Mouse (Mus musculus) C2C12 (cell line): ENCODE measurements around the gene Rnf8. TPM values are rescaled to one million over a fixed set of nuclear protein-coding genes. Genes with fewer than 3 reads are reported as not detected.

Source experiments
- H3K27me3 ChIP-seq: one replicate; pipeline ENCODE4 v1.6.1; 2011; ENCODE audit not compliant: control insufficient read depth, insufficient read depth, insufficient read length
- H3K36me3 ChIP-seq: one replicate; pipeline ENCODE4 v1.6.1; 2011; ENCODE audit not compliant: control insufficient read depth, insufficient read depth
- H3K4me3 ChIP-seq: one replicate; pipeline ENCODE4 v1.5.1; 2011; ENCODE audit warnings: mild to moderate bottlenecking, control low read depth; ENCODE audit not compliant: poor library complexity, insufficient read depth, severe bottlenecking
- H3K79me2 ChIP-seq: one replicate; pipeline ENCODE4 v1.6.1; 2011; ENCODE audit not compliant: control insufficient read depth, insufficient read depth
- H3K79me3 ChIP-seq: one replicate; pipeline ENCODE4 v1.6.1; 2011; ENCODE audit warnings: low read depth, control low read depth
- H3ac ChIP-seq: one replicate; pipeline ENCODE3; 2011; ENCODE audit warnings: low read depth; ENCODE audit not compliant: control insufficient read depth, insufficient read length
- CEBPB ChIP-seq: IDR thresholded peaks from one replicate; pipeline ENCODE4 v1.6.1; 2011; ENCODE audit warnings: low read depth, mild to moderate bottlenecking, control low read depth, moderate library complexity
- CTCF ChIP-seq: IDR thresholded peaks from one replicate; pipeline ENCODE4 v1.5.1; 2011; ENCODE audit not compliant: control insufficient read depth, insufficient read depth, insufficient read length
- FOSL1 ChIP-seq: IDR thresholded peaks from one replicate; pipeline ENCODE4 v1.8.0; 2011; ENCODE audit warnings: mild to moderate bottlenecking, low read length; ENCODE audit not compliant: poor library complexity, insufficient read depth, severe bottlenecking
- MAX ChIP-seq: IDR thresholded peaks from one replicate; pipeline ENCODE4 v1.6.1; 2011; ENCODE audit warnings: mild to moderate bottlenecking, control low read depth
- MYOD1 ChIP-seq: IDR thresholded peaks from one replicate; pipeline ENCODE4 v1.6.1; 2011; ENCODE audit warnings: low read depth; ENCODE audit not compliant: control insufficient read depth, insufficient read length
- MYOG ChIP-seq: IDR thresholded peaks from one replicate; pipeline ENCODE4 v1.6.1; 2011; ENCODE audit not compliant: control insufficient read depth, insufficient read length; ENCODE audit errors: extremely low read depth
- USF1 ChIP-seq: IDR thresholded peaks from one replicate; pipeline ENCODE4 v1.6.1; 2011; ENCODE audit warnings: low read depth, mild to moderate bottlenecking, control low read depth, moderate library complexity
- microRNA-seq: library from miRNA; unstranded; fragments of <30 nt; microRNA quantifications from one replicate; pipeline ENCODE4, GENCODE M21; 2019; ENCODE audit warnings: borderline microRNAs expressed
- polyA plus RNA-seq: library from polyadenylated mRNA; unstranded; fragments of >200 nt; fragmentation: generic; extraction: Trizol; gene quantifications from one replicate; pipeline ENCODE4 v1.2.1, GENCODE M21; 2012; ENCODE audit warnings: missing spikeins

Rnf8 gene
- polyA plus RNA-seq, 1 experiment = 22.7 TPM

DNA sequence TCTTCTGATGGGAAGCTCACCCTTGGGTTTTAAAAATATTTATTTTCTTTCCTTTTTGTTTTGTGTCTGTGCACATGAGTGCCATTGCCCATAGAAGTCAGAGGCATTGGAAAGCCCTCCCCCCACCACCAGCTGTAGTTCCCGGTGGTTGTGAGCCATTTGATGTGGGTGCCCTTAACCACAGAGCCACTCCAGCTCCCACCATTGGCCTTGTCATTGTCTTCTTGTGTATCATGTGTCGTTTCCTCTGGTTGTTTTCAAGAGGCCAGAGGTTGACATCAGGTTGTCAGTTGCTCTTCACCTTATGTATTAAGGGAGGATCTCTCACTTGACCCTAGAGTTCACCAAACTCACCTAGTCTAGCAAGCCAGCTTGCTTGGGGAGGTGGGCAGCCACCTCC lies 79.0 kb downstream of the Rnf8 start:
- H3K79me3 ChIP-seq = no peaks in the 10 kb centered on the region
- TF ChIP-seq FOSL1 (no peak), CTCF (no peak), MYOD1 (no peak), CEBPB (no peak), USF1 (no peak), MAX (no peak), MYOG (no peak)
- H3K36me3 ChIP-seq = peaks cover 84% of the 10 kb centered on the region
- no peak overlapping the region for H3ac ChIP-seq
- no peaks in the 10 kb centered on the region for H3K79me2 ChIP-seq
- H3K27me3 ChIP-seq = no peaks in the 10 kb centered on the region
- no peak overlapping the region for H3K4me3 ChIP-seq

DNA sequence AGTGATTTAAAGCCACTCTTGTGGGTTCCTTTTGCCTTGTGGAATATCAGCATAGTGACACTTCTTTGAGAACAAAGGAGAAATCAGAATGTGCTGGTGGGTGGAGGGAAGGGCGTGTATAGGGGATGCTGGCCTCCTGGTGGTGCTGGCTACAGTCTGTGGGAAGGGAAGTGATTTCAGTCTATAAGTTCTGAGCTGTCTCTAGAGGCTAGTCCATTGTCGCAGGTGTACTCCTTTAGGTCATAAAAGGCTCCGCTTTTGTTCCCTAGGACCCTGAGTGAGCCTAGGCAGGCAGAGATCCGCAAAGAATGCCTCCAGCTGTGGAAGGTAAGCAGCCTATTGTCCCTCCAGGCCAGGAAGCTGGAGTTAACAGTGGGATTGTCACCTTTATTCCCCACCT lies 79.9 kb downstream of the Rnf8 start:
- Histone ChIP-seq H3K4me3 (no peak overlapping the region), H3K36me3 (peaks cover 87% of the 10 kb centered on the region), H3ac (no peak overlapping the region), H3K27me3 (no peaks in the 10 kb centered on the region), H3K79me3 (no peaks in the 10 kb centered on the region), H3K79me2 (no peaks in the 10 kb centered on the region)
- no peak for TF ChIP-seq MYOD1
- TF ChIP-seq CEBPB = no peak
- TF ChIP-seq FOSL1 = no peak
- no peak for TF ChIP-seq MAX
- TF ChIP-seq USF1 = no peak
- no peak for TF ChIP-seq CTCF
- TF ChIP-seq MYOG = no peak

Small RNA genes within 50 kb of the gene (microRNA-seq; reads per million reads assigned to microRNA genes)
- gene Mir7667 = 0.44 reads per million, percentile 6 among the genes with 10 or more reads in this experiment

Other genes starting within 250 kb of the Rnf8 start
- gene Pim1, start 124.0 kb upstream of the Rnf8 start, polyA plus RNA-seq = 4.8 TPM
- not detected for gene Gm17657, start 65.2 kb upstream of the Rnf8 start, polyA plus RNA-seq
- 7.9 TPM for gene Tbc1d22b, start 65.0 kb upstream of the Rnf8 start, polyA plus RNA-seq
- not detected for gene Tmem217, start 62.4 kb upstream of the Rnf8 start, polyA plus RNA-seq
- gene Gm28043, start 86 bp downstream of the Rnf8 start, polyA plus RNA-seq = 0.54 TPM
- gene Cmtr1, start 45.8 kb downstream of the Rnf8 start, polyA plus RNA-seq = 33.4 TPM
- gene Ccdc167, start 102.3 kb downstream of the Rnf8 start, polyA plus RNA-seq = 11.9 TPM